Mouse (Mus musculus): Measurements from ENCODE around the gene Ago3. TPM values are rescaled to one million over a fixed set of nuclear protein-coding genes. Genes with fewer than 3 reads are reported as not detected.

Ago3 gene
- total and polyA plus RNA-seq, 3 experiments = 5.3 to 6.7 (median 5.3) TPM

DNA sequence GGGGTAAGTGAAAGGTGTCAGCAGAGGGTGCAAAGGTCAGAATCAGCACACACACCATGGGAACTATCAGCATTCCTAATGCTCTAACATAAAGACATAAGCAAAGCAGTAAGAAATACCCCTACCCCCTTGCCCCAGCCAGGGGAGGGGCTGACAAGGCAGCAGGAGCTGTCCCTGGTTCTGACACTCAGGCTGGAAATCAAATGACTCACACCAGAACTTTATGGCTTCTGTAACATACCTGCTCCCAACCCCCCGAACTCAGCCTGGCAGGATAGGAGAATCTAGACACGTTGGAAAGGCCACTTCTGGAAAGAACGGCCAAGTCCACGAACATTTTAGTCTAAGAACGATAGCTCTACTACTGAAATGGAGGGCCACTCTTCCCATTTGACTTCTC is 43.7 kb upstream of the Ago3 start:
- no peaks in the 10 kb centered on the region for H3K79me2 ChIP-seq (replicated peaks; ENCODE audit: control insufficient read depth, extremely low read depth, insufficient read depth, poor library complexity, severe bottlenecking)
- H3K9ac ChIP-seq (ENCODE audit: insufficient read depth, low read depth) = no peak overlapping the region
- no peak for TF ChIP-seq IRF4 (IDR thresholded peaks at IDR 0.05; ENCODE audit: low read depth, low read length)
- TF ChIP-seq MAFK (IDR thresholded peaks at IDR 0.05; ENCODE audit: insufficient replicate concordance, low read length) = no peak
- TF ChIP-seq TBP (conservative IDR thresholded peaks at IDR 0.05; ENCODE audit: low read depth, low read length) = no peak
- TF ChIP-seq ETS1 (conservative IDR thresholded peaks at IDR 0.05; ENCODE audit: low read depth, low read length) = no peak
- no peak for TF ChIP-seq NELFE (IDR thresholded peaks at IDR 0.05; ENCODE audit: low read depth, low read length)
- TF ChIP-seq TCF12 (IDR thresholded peaks at IDR 0.05; ENCODE audit: low read depth, low read length) = no peak
- TF ChIP-seq CHD2 (IDR thresholded peaks at IDR 0.05; ENCODE audit: low read length) = no peak
- no peak for TF ChIP-seq BHLHE40 (IDR thresholded peaks at IDR 0.05; ENCODE audit: low read depth, low read length)
- no peak for TF ChIP-seq ZC3H11A (IDR thresholded peaks at IDR 0.05; ENCODE audit: low read depth, low read length)
- TF ChIP-seq ZKSCAN1 (IDR thresholded peaks at IDR 0.05; ENCODE audit: borderline replicate concordance, low read depth, low read length) = no peak
- TF ChIP-seq MAX (IDR thresholded peaks at IDR 0.05; ENCODE audit: low read length) = no peak
- TF ChIP-seq MYC (IDR thresholded peaks at IDR 0.05; ENCODE audit: low read depth, low read length) = no peak
- no peaks in the 10 kb centered on the region for H3K9me3 ChIP-seq (replicated peaks; ENCODE audit: low read length)
- dilution Hi-C loops (cut with MboI; ENCODE audit: extremely low pct_ligation_motif_present, extremely low pct_unique_long_range_greater_than_20kb, low sequenced_read_pairs) = no loop called here
- peaks cover 0 to 7% of the 10 kb centered on the region in 2 experiments; a peak in 1 of 4 replicates for H3K4me1 ChIP-seq (ENCODE audit: control insufficient read depth in 1 of 2, insufficient read depth in 2 of 2)
- no peaks in the 10 kb centered on the region for H3K36me3 ChIP-seq (replicated peaks in 1 of 2; ENCODE audit: control insufficient read depth in 1 of 2, insufficient read depth in 1 of 2, low read length in 1 of 2)
- no peak overlapping the region for H3K4me3 ChIP-seq (replicated peaks in 1 of 3; ENCODE audit: low read depth in 2 of 3, low read length in 2 of 3, poor library complexity in 1 of 3)
- H3K27me3 ChIP-seq (replicated peaks) = no peaks in the 10 kb centered on the region
- no peak overlapping the region for H3K27ac ChIP-seq (ENCODE audit: insufficient read depth, low read depth)
- no peak overlapping the region for H3K4me2 ChIP-seq (ENCODE audit: insufficient read depth, low read depth, poor library complexity, severe bottlenecking)
- in situ Hi-C loops (cut with MboI; ENCODE audit: low pct_ligation_motif_present, low pct_unique_long_range_greater_than_20kb, low sequenced_read_pairs) = no loop called here
- no peak for DNase-seq (ENCODE audit: extremely low read depth)

GRCm38 (mm10) chr4:126469334-126469733 is 40.0 kb upstream of the Ago3 start:
- H3K4me1 ChIP-seq (ENCODE audit: control insufficient read depth in 1 of 2, insufficient read depth in 2 of 2) = peaks cover 16 to 40% of the 10 kb centered on the region in 2 experiments; a peak in 3 of 4 replicates
- in situ Hi-C loops (cut with MboI; ENCODE audit: low pct_ligation_motif_present, low pct_unique_long_range_greater_than_20kb, low sequenced_read_pairs) = loop anchor here (10.0 kb wide), 1 partner anchor 135 kb away; no protein-coding TSS in a partner anchor
- no peaks in the 10 kb centered on the region for H3K36me3 ChIP-seq (replicated peaks in 1 of 2; ENCODE audit: control insufficient read depth in 1 of 2, insufficient read depth in 1 of 2, low read length in 1 of 2)
- TF ChIP-seq USF1 (IDR thresholded peaks at IDR 0.05; ENCODE audit: low read depth, low read length) = no peak
- no peak for TF ChIP-seq MAX (IDR thresholded peaks at IDR 0.05; ENCODE audit: low read length)
- no peak for TF ChIP-seq IRF4 (IDR thresholded peaks at IDR 0.05; ENCODE audit: low read depth, low read length)
- TF ChIP-seq NRF1 (IDR thresholded peaks at IDR 0.05; ENCODE audit: low read depth, low read length) = no peak
- H3K27ac ChIP-seq (ENCODE audit: insufficient read depth, low read depth) = no peak overlapping the region
- no peak for DNase-seq (ENCODE audit: extremely low read depth)
- H3K4me3 ChIP-seq (replicated peaks in 1 of 3; ENCODE audit: low read depth in 2 of 3, low read length in 2 of 3, poor library complexity in 1 of 3) = no peak overlapping the region
- no peaks in the 10 kb centered on the region for H3K27me3 ChIP-seq (replicated peaks)
- peaks cover 18% of the 10 kb centered on the region for H3K79me2 ChIP-seq (replicated peaks; ENCODE audit: control insufficient read depth, extremely low read depth, insufficient read depth, poor library complexity, severe bottlenecking)
- dilution Hi-C loops (cut with MboI; ENCODE audit: extremely low pct_ligation_motif_present, extremely low pct_unique_long_range_greater_than_20kb, low sequenced_read_pairs) = no loop called here
- H3K9ac ChIP-seq (ENCODE audit: insufficient read depth, low read depth) = no peak overlapping the region
- H3K9me3 ChIP-seq (replicated peaks; ENCODE audit: low read length) = no peaks in the 10 kb centered on the region
- no peak overlapping the region for H3K4me2 ChIP-seq (ENCODE audit: insufficient read depth, low read depth, poor library complexity, severe bottlenecking)

All from CH12.LX (cell line).